ENCODE assay signal across 10 mouse cellular contexts in genomic region chr14:122230621-122231025, GRCm38 (mm10). TPM values are rescaled to one million over a fixed set of nuclear protein-coding genes. Genes with fewer than 3 reads are reported as not detected.
A peak's percentile ranks its signal among the peaks of the same experiment; 100 is the strongest.
DNase-seq lines count a peak whose midpoint lies in the region; ATAC-seq and TF ChIP-seq lines count a peak whose summit lies in the region.
"Had no signal": no experiment of that assay in that cellular context is flagged by ENCODE, and none has a peak within 500 bp of the region (broad histone marks: within the 10 kb centered on the region; RNA-seq: fewer than 3 reads in every experiment).

No protein-coding gene starts in this region.

- TF ChIP-seq CTCF in brain, embryonic 14.5 days (IDR thresholded peaks at IDR 0.05; ENCODE audit: borderline replicate concordance, extremely low read depth, insufficient read depth, insufficient read length) = no peak

- H3K4me2 ChIP-seq in embryonic facial prominence, embryonic 15.5 days (replicated peaks) = no peak overlapping the region
- H3K4me2 ChIP-seq in limb, embryonic 14.5 days (replicated peaks; ENCODE audit: low read depth, low read length, severe bottlenecking) = no peak overlapping the region

- no peak for TF ChIP-seq POLR2A in brain, embryonic 14.5 days (IDR thresholded peaks at IDR 0.05; ENCODE audit: borderline replicate concordance, extremely low read depth, insufficient read depth, insufficient read length, poor library complexity, severe bottlenecking)
- TF ChIP-seq POLR2A in limb, embryonic 14.5 days (IDR thresholded peaks at IDR 0.05; ENCODE audit: borderline replicate concordance, extremely low read depth, insufficient read depth, insufficient read length) = no peak

- H3K4me3 ChIP-seq in embryonic facial prominence, embryonic 15.5 days (replicated peaks) = no peak overlapping the region
- no peak overlapping the region for H3K4me3 ChIP-seq in limb, embryonic 14.5 days (replicated peaks; ENCODE audit: low read length)

- no peaks in the 10 kb centered on the region for H3K4me1 ChIP-seq in embryonic facial prominence, embryonic 15.5 days
- H3K4me1 ChIP-seq in limb, embryonic 14.5 days (ENCODE audit: control insufficient read depth, insufficient read depth, low read length) = no peaks in the 10 kb centered on the region

- 40% methylated on average over 14 of the region's 14 CpGs for WGBS in embryonic facial prominence, embryonic 15.5 days
- WGBS in limb, embryonic 14.5 days = 38% methylated on average over 14 of the region's 14 CpGs

- peaks cover 59% of the 10 kb centered on the region for H3K27me3 ChIP-seq in embryonic facial prominence, embryonic 15.5 days
- peaks cover 57% of the 10 kb centered on the region for H3K27me3 ChIP-seq in limb, embryonic 14.5 days (ENCODE audit: control insufficient read depth, insufficient read depth, low read length)
- H3K27me3 ChIP-seq: Patski had no signal

- no peaks in the 10 kb centered on the region for H3K9me3 ChIP-seq in embryonic facial prominence, embryonic 15.5 days (replicated peaks)
- no peaks in the 10 kb centered on the region for H3K9me3 ChIP-seq in limb, embryonic 14.5 days (ENCODE audit: control insufficient read depth, low read length)

- peak; percentile 19; the same call in 1 of the 2 replicates for ATAC-seq in embryonic facial prominence, embryonic 15.5 days (ENCODE audit: insufficient number of reproducible peaks, low FRiP score, low TSS enrichment, low read depth)
- 0 out of 2 replicates have a peak, but pooled peaks have one; percentile 23 for ATAC-seq in limb, embryonic 14.5 days (ENCODE audit: low FRiP score, low read depth)
- ATAC-seq in granulocyte monocyte progenitor cell, adult 5-6 weeks (replicated peaks; ENCODE audit: poor library complexity, severe bottlenecking) = no peak
- ATAC-seq: Patski had no signal

- no peak overlapping the region for H3K27ac ChIP-seq in embryonic facial prominence, embryonic 15.5 days (replicated peaks)
- no peak overlapping the region for H3K27ac ChIP-seq in limb, embryonic 14.5 days (replicated peaks; ENCODE audit: low read depth, low read length)

- no peaks in the 10 kb centered on the region for H3K36me3 ChIP-seq in embryonic facial prominence, embryonic 15.5 days
- no peaks in the 10 kb centered on the region for H3K36me3 ChIP-seq in limb, embryonic 14.5 days (ENCODE audit: control insufficient read depth, insufficient read depth, low read length)

- DNase-seq in gastrocnemius, adult 18-20 months (ENCODE audit: low spot score) = peak; percentile 23
- no peak for DNase-seq in gastrocnemius, adult 8-10 months (ENCODE audit: low spot score in 2 of 2)
- DNase-seq in brain, embryonic 14.5 days (ENCODE audit: low read depth) = peak; percentile 91
- no peak for DNase-seq in limb, embryonic 14.5 days (ENCODE audit: low spot score)
- no peak for DNase-seq in liver
- no peak for DNase-seq in right cerebral cortex, adult 18-20 months
- DNase-seq: right cerebral cortex, postnatal 4 days had no signal

- H3K9ac ChIP-seq in embryonic facial prominence, embryonic 15.5 days = no peak overlapping the region
- no peak overlapping the region for H3K9ac ChIP-seq in limb, embryonic 14.5 days (ENCODE audit: low read depth, low read length, severe bottlenecking)

RNA-seq across cellular contexts. Expression of gene Clybl, which starts 49.1 kb away (rescaled TPM):
- 10 to 100 TPM; 68.5 to 70.8 TPM for total RNA-seq in gastrocnemius, adult 18-20 months (2021)
- total RNA-seq in gastrocnemius, adult 8-10 months (2022) = 10 to 100 TPM; 63.6 to 71.6 (median 70.3) TPM
- 10.1 and 11.7 TPM in 2 replicates for polyA plus RNA-seq in brain, embryonic 14.5 days (2012; rRNA removed)
- 21.4 and 24.0 TPM in 2 replicates for polyA plus RNA-seq in embryonic facial prominence, embryonic 15.5 days (2015; fragmentation: Nextera tagmentation; extraction: Ambion mirVana)
- polyA plus RNA-seq in limb, embryonic 14.5 days (2012; rRNA removed) = 9.1 and 13.3 TPM in 2 replicates
- 16.8 and 20.4 TPM in 2 replicates for polyA plus RNA-seq in limb, embryonic 14.5 days (2014; fragmentation: Nextera tagmentation; extraction: Ambion mirVana)
- total RNA-seq in granulocyte monocyte progenitor cell, adult 5-6 weeks (2014; fragmentation: Nextera tagmentation) = 20.6 and 24.2 TPM in 2 replicates
- total RNA-seq in granulocyte monocyte progenitor cell, adult 5-6 weeks (2017) = 5.0 and 9.7 TPM in 2 replicates

Comparison
In these comparisons a context has a peak if more than half of its experiments do, and no peak if none do; other contexts are left out.
1. DNase-seq: peak in gastrocnemius, adult 18-20 months (single experiment) and brain, embryonic 14.5 days (single experiment); none in gastrocnemius, adult 8-10 months (0 of 2), limb, embryonic 14.5 days (single experiment), liver (single experiment) and right cerebral cortex, adult 18-20 months (single experiment).